Mouse (Mus musculus) testis, adult 2 months (tissue): ENCODE measurements at regions not wholly inside any gene's neighbourhood (a gene's known extent, or its start where the extent isn't known, plus 50 kb on each side); places are given as distances from the start of the nearest gene placed in this dataset.

ENCODE experiments used
- CTCF ChIP-seq: fragments of 200-500 bp; IDR thresholded peaks from 2 replicates; pipeline ENCODE4 v1.5.1; 2012; ENCODE audit warnings: low read depth, mild to moderate bottlenecking, inconsistent platforms, low read length, moderate library complexity; ENCODE audit not compliant: control insufficient read depth, insufficient read depth, insufficient replicate concordance
- POLR2A ChIP-seq: fragments of 200-500 bp; IDR thresholded peaks from 2 replicates; pipeline ENCODE4 v1.6.1; 2012; ENCODE audit warnings: low read depth, mild to moderate bottlenecking, inconsistent platforms, low read length, moderate library complexity; ENCODE audit not compliant: control insufficient read depth

DNA sequence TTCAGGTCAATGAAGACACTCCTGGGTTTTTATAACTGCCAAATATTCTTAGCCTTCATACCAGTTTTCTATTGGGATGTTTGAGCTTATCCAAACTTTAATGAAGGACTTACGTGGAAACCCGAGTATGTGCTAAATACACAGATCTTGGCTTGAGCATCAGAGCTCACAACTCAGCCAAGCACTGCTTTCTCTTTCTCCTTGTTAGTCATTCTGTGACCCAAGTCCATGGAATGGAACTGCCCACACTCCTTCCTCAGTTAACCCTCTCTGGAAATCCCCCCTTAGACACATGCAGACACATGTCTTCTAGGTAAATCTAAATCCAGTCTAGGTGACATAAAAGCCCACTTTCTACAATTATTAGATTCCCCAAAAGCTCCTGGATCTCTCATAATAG is 58.9 kb upstream of the Lpp start:
- TF ChIP-seq CTCF (no peak), POLR2A (no peak)
